Mouse (Mus musculus) embryo, embryonic 11.5 days (tissue): ENCODE measurements around the gene Krt20.

Experiments
- DNase-seq: peaks from one replicate; pipeline ENCODE4 v3.0.0-alpha.2; 2012; ENCODE audit warnings: low read depth, low spot score

Krt20 gene

DNA sequence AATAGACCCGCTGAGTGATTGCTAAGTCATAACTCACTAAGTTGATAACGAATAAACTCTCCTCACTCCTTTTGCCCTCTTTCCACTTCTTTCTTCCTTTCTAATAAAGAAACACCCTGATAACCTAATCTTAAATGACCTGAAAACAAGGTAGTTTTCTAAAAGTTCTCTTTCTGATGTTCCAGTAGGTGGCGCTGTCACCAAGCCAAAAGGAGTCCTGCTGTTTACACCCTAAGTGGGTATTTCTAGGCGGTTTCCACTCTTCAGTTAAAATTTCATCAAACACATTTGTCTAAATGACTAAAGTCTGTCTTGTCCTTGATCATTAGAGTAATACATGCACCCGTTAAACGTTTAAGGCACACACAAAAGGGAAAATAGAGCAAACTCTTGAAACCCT lies 24.7 kb downstream of the Krt20 start:
- peak; percentile 24 for DNase-seq

- DNase-seq, result no peak
Observed at GRCm38 (mm10) chr11:99406186-99406585, 31.8 kb downstream of the Krt20 start.

GRCm38 (mm10) chr11:99399956-99400549 lies 37.9 kb downstream of the Krt20 start:
- DNase-seq, result no peak

- DNase-seq, result no peak
Observed at GRCm38 (mm10) chr11:99398832-99399231, 39.1 kb downstream of the Krt20 start.

DNA sequence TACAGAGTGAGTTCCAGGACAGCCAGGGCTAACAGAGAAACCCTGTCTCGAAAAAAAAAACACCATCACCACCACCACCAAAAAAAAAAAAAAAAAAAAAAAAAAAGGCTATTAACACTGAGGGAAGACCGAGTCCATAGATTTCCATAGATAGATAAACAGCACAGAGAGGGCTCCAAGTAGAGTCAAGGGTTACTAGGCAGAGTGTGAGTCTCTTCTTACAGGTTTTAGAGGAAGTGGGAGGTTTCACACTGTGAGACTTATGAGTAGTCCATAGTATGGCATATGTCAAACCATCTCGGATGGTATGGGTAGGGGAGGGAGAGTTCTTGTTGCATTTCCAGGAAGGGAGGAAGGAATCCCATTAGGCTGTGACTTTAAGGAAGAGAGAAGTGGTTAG lies 39.9 kb downstream of the Krt20 start:
- no peak for DNase-seq

DNA sequence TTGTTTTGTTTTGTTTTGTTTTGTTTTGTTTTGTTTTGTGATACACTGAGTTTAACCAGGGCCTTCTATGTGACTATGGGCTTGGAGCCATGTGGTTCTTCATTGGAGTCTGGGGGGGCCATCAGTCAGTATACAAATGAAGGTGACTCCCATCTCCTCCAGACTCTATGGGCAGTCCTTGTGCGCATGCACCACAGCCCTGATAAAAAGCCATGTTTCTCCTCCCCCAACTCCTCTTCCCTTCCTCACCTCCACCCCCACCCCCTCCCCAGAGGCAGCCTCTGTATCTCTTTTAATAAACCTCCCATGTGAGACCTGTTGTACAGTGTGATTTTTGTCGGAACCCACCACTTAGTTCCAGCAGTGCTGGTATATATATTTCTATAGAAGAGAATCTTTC lies 41.3 kb downstream of the Krt20 start:
- DNase-seq, result no peak

GRCm38 (mm10) chr11:99396034-99396433 lies 41.9 kb downstream of the Krt20 start:
- DNase-seq, result no peak

DNA sequence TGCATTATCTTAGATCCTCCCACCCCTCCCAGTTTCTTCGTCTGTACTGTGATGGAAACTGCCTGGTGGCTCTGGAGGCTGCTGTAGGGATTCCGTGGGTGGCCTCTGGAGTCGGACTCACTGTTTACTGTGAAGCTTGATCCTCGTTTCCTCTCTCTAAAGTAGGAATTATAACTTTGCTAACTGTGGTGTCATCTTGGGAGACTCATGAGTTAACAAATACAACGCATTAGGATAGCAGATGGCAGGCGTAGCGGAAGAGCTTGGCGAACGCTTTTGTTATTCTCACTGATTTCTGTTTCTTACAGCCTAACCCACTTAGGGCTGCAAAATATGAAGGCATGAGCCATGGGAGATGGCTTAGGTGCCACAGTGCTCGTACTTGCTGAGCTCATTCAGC lies 45.5 kb downstream of the Krt20 start:
- DNase-seq, result no peak

DNA sequence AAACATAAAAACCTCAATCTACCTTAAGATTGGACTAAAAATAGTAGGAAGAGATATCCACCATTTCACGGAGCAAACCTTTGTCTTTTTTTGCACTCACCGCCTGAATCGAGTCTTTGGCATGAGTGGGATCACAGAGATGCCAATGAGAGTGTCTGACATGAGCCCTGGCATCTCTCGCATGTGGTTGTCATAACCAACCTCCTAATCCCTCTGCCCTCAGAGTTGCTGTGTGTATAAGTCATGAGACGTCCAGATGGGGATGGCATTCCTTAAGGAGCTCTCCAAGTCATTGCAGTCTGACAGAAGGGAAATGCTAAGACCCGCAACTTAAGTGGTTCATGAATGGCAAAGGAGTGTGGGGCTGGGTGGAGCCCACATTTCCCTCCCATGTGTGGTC lies 46.6 kb downstream of the Krt20 start:
- no peak for DNase-seq

GRCm38 (mm10) chr11:99390866-99391265 lies 47.1 kb downstream of the Krt20 start:
- DNase-seq, result no peak

DNA sequence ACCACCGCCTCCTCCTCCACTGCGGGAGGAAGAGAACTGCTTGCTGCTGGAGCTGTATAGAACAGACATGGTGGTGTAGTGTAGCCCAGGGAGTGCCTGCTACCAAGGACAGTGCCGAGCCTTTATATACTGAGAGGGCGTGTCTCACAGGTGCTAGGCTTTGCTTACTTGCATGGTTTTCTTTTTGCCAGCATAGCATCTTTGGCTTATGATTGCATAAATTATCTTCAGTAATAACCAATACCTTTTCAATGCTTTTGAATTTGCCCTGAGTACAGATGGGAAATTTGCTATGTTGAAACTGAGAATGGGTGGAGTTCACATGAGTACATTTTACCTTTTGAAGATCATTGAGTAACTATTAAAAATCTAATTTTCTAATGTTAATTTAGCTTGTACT lies 48.7 kb downstream of the Krt20 start, which contains the start of gene Krt10:
Krt10 (minus strand) TSS at position 101 of the 400 bp plus-strand sequence.
- DNase-seq, result no peak

GRCm38 (mm10) chr11:99388661-99389060 lies 49.3 kb downstream of the Krt20 start:
- DNase-seq, result no peak

- DNase-seq, result peak; percentile 53
Observed at GRCm38 (mm10) chr11:99385813-99386721, 51.9 kb downstream of the Krt20 start.

DNA sequence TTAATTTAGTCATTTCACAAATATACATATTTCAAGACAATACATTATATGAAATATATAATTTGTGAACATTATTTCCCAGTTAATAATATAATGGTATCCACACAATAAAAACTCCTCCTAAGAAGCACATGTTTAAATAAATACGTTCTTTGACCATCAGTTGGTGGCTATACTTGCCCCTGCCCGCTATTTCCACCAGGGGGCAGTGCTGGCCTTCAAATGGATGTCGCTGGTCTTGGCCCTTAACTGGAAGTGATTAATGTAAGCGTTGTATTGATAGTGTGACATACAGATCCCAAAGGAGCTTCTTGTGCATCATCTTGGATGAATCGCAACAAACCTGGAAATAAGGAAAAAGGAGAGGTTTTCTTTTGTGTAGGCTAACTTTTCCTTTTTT lies 58.4 kb downstream of the Krt20 start:
- DNase-seq, result peak; percentile 57
